Mouse (Mus musculus): Measurements from ENCODE around the gene N6amt1. TPM values are rescaled to one million over a fixed set of nuclear protein-coding genes. Genes with fewer than 3 reads are reported as not detected.

Gene N6amt1
- polyA plus RNA-seq (2014; fragmentation: Nextera tagmentation; extraction: Ambion mirVana), result 23.2 and 24.7 TPM in 2 replicates

- Histone ChIP-seq H3K4me1 (ENCODE audit: control insufficient read depth, insufficient read depth, low read length) (0 out of 2 replicates have a peak, but pooled peaks cover 4% of the 10 kb centered on the region), H3K36me3 (ENCODE audit: control insufficient read depth, insufficient read depth, low read length) (no peaks in the 10 kb centered on the region; the same call in 1 of the 2 replicates), H3K4me2 (peak within 1 kb of the TSS; percentile 60), H3K27me3 (ENCODE audit: control insufficient read depth, insufficient read depth, low read length) (no peaks in the 10 kb centered on the region), H3K27ac (ENCODE audit: low read depth, low read length) (peak within 1 kb of the TSS; percentile 97), H3K9ac (ENCODE audit: low read depth, low read length) (peak within 1 kb of the TSS; percentile 93), H3K4me3 (ENCODE audit: low read depth, low read length) (peak within 1 kb of the TSS; percentile 80), H3K9me3 (replicated peaks; ENCODE audit: control insufficient read depth, low read length) (no peaks in the 10 kb centered on the region)
- under 1% methylated on average over 48 of the region's 48 CpGs for WGBS (ENCODE audit: insufficient replicate concordance)
- ATAC-seq (replicated peaks; ENCODE audit: insufficient number of reproducible peaks, low FRiP score, low TSS enrichment), result peak; percentile 96
These were observed at the start of gene N6amt1 for GRCm38 (mm10) chr16:87354075-87354583. TSS of gene N6amt1 (plus strand) at chr16:87354185.

DNA sequence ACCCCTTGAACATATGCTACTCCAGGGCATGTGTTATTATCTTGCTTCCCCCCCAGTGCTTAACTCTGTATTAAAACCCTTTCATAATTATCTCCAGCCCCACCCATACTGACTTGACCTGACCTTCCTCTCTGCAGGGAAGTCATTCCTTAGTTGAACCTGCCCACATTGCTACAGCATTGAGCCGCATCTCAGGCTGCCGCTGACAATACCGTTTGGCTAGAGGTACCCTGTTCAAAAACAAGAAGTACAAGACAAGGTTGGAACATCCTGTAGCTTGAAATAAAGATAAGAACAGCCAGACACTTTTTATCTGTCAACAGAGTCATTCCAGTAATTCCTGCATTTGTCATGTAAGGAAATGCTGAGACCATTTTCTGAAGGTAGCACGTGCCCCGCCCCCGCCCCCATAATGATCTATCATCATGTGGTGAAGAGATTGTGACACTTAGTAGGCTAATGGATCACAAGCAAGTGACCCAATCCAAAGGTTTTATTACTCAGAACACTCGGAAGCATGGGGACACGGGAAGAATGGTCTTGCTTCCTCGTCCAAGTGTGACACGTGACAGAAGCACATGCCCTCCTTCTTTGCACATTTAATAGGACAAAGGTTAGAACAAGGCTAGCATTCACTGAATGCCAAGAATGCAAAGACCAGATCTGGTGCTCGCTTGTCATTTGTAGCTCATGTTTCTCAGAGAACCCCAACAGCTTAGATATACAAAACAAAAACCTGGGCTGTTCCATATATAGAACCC is 48.6 kb upstream of the N6amt1 start:
- 51% methylated on average over 11 of the region's 11 CpGs for WGBS (ENCODE audit: insufficient replicate concordance)
- no peak overlapping the region for H3K4me2 ChIP-seq

DNA sequence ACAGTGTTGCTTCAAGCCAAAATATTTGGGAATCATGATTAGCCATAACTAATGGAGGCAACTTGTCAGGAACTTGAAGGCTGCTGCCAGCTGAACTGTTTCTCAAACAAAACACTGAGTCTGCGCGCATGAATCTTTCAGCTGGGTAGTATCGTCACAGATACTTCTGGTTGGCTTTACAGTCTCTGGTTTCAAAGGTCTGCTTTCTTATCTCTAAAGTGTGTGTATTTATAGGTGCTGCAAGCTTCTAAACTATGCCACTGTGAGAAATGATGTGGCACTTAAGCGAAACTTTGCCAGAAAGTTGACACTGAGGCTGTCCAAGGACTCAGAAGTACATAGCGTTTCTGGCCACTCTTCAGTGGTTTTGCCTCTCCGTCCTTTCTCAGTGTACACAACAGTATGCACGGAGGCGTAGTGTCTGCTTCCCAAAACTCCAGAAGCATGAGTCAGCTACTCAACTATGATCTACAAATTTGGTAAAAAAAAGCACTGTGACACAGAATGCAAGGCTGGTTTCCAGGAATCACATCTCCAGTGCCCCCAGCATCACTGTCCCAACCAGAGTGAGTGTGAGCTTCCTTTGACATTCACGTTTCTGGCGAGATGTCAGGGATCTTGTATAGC is 46.8 kb upstream of the N6amt1 start:
- peak overlapping the region; percentile 86 for H3K27ac ChIP-seq (ENCODE audit: low read depth, low read length)
- 38% methylated on average over 10 of the region's 10 CpGs for WGBS (ENCODE audit: insufficient replicate concordance)
- H3K36me3 ChIP-seq (ENCODE audit: control insufficient read depth, insufficient read depth, low read length), result no peaks in the 10 kb centered on the region
- no peak overlapping the region for H3K4me3 ChIP-seq (ENCODE audit: low read depth, low read length)
- no peaks in the 10 kb centered on the region for H3K27me3 ChIP-seq (ENCODE audit: control insufficient read depth, insufficient read depth, low read length)
- no peaks in the 10 kb centered on the region; the same call in 1 of the 2 replicates for H3K4me1 ChIP-seq (ENCODE audit: control insufficient read depth, insufficient read depth, low read length)
- H3K9ac ChIP-seq (ENCODE audit: low read depth, low read length), result no peak overlapping the region
- H3K4me2 ChIP-seq, result peak overlapping the region; percentile 44
- peak; percentile 60 for ATAC-seq (replicated peaks; ENCODE audit: insufficient number of reproducible peaks, low FRiP score, low TSS enrichment)
- no peaks in the 10 kb centered on the region for H3K9me3 ChIP-seq (replicated peaks; ENCODE audit: control insufficient read depth, low read length)

More for the DNA sequence above, 48.6 kb upstream of the N6amt1 start:
- H3K4me3 ChIP-seq (ENCODE audit: low read depth, low read length), result no peak overlapping the region
- H3K4me1 ChIP-seq (ENCODE audit: control insufficient read depth, insufficient read depth, low read length), result no peaks in the 10 kb centered on the region; the same call in 1 of the 2 replicates
- H3K36me3 ChIP-seq (ENCODE audit: control insufficient read depth, insufficient read depth, low read length), result no peaks in the 10 kb centered on the region
- ATAC-seq (replicated peaks; ENCODE audit: insufficient number of reproducible peaks, low FRiP score, low TSS enrichment), result no peak
- peak overlapping the region; percentile 29; the same call in 1 of the 2 replicates for H3K27ac ChIP-seq (ENCODE audit: low read depth, low read length)
- no peaks in the 10 kb centered on the region for H3K27me3 ChIP-seq (ENCODE audit: control insufficient read depth, insufficient read depth, low read length)
- H3K9me3 ChIP-seq (replicated peaks; ENCODE audit: control insufficient read depth, low read length), result no peaks in the 10 kb centered on the region
- H3K9ac ChIP-seq (ENCODE audit: low read depth, low read length), result no peak overlapping the region

DNA sequence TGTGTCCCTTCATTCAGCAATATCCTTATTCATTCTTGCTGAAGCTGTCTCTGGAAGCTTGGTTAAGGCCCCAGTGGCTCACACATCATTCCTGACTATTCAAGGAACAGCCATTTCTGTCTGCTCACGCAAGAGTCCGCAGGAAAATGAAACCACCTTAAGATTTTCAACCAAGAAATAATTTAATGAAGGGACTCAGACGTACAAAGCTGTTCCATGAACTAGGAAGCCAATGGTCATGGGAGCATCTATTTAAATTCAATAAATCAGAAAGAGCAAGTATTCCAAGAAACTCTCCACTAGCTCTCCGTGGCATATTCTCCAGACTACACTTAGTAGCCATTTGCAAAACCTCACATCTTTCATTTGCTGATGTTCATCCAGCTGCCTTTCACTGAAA is 43.3 kb upstream of the N6amt1 start:
- no peaks in the 10 kb centered on the region for H3K27me3 ChIP-seq (ENCODE audit: control insufficient read depth, insufficient read depth, low read length)
- H3K4me2 ChIP-seq, result no peak overlapping the region
- no peak for ATAC-seq (replicated peaks; ENCODE audit: insufficient number of reproducible peaks, low FRiP score, low TSS enrichment)
- no peaks in the 10 kb centered on the region; the same call in 1 of the 2 replicates for H3K4me1 ChIP-seq (ENCODE audit: control insufficient read depth, insufficient read depth, low read length)
- 80% methylated on average over 4 of the region's 4 CpGs for WGBS (ENCODE audit: insufficient replicate concordance)
- H3K9me3 ChIP-seq (replicated peaks; ENCODE audit: control insufficient read depth, low read length), result no peaks in the 10 kb centered on the region
- no peak overlapping the region for H3K27ac ChIP-seq (ENCODE audit: low read depth, low read length)
- H3K36me3 ChIP-seq (ENCODE audit: control insufficient read depth, insufficient read depth, low read length), result no peaks in the 10 kb centered on the region
- no peak overlapping the region for H3K4me3 ChIP-seq (ENCODE audit: low read depth, low read length)
- no peak overlapping the region for H3K9ac ChIP-seq (ENCODE audit: low read depth, low read length)

- no peak for ATAC-seq (replicated peaks; ENCODE audit: insufficient number of reproducible peaks, low FRiP score, low TSS enrichment)
- H3K4me1 ChIP-seq (ENCODE audit: control insufficient read depth, insufficient read depth, low read length), result no peaks in the 10 kb centered on the region
- H3K27ac ChIP-seq (ENCODE audit: low read depth, low read length), result no peak overlapping the region
- 76% methylated on average over 5 of the region's 5 CpGs for WGBS (ENCODE audit: insufficient replicate concordance)
- H3K4me3 ChIP-seq (ENCODE audit: low read depth, low read length), result no peak overlapping the region
- H3K4me2 ChIP-seq, result no peak overlapping the region
- H3K36me3 ChIP-seq (ENCODE audit: control insufficient read depth, insufficient read depth, low read length), result no peaks in the 10 kb centered on the region
- H3K9me3 ChIP-seq (replicated peaks; ENCODE audit: control insufficient read depth, low read length), result no peaks in the 10 kb centered on the region
- no peak overlapping the region for H3K9ac ChIP-seq (ENCODE audit: low read depth, low read length)
- no peaks in the 10 kb centered on the region for H3K27me3 ChIP-seq (ENCODE audit: control insufficient read depth, insufficient read depth, low read length)
These were observed 35.7 kb upstream of the N6amt1 start for GRCm38 (mm10) chr16:87318200-87318811.

DNA sequence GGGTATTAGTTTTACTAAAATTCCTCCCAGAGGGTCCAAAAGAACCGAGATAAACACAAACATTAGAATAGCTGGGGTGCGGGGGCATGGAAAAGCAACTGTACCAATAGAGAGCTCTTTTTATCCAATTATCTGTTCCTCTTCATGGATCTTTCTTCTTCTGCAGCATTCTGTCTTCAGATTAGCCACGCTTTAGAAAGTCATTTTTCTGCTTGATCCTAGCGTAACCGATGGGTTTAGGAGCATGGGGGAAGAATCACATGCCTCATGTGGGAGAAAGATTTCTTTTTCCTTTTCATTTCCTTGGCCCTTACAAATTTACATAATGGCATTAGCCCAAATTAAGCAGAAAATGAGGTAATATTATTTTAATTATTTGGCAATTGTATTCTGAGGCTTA is 35.0 kb upstream of the N6amt1 start:
- no peak for ATAC-seq (replicated peaks; ENCODE audit: insufficient number of reproducible peaks, low FRiP score, low TSS enrichment)
- H3K9ac ChIP-seq (ENCODE audit: low read depth, low read length), result no peak overlapping the region
- H3K9me3 ChIP-seq (replicated peaks; ENCODE audit: control insufficient read depth, low read length), result no peaks in the 10 kb centered on the region
- WGBS (ENCODE audit: insufficient replicate concordance), result 88% methylated on average over 5 of the region's 5 CpGs
- no peaks in the 10 kb centered on the region for H3K27me3 ChIP-seq (ENCODE audit: control insufficient read depth, insufficient read depth, low read length)
- no peak overlapping the region for H3K27ac ChIP-seq (ENCODE audit: low read depth, low read length)
- no peaks in the 10 kb centered on the region for H3K4me1 ChIP-seq (ENCODE audit: control insufficient read depth, insufficient read depth, low read length)
- H3K4me2 ChIP-seq, result no peak overlapping the region
- no peaks in the 10 kb centered on the region for H3K36me3 ChIP-seq (ENCODE audit: control insufficient read depth, insufficient read depth, low read length)
- H3K4me3 ChIP-seq (ENCODE audit: low read depth, low read length), result no peak overlapping the region

DNA sequence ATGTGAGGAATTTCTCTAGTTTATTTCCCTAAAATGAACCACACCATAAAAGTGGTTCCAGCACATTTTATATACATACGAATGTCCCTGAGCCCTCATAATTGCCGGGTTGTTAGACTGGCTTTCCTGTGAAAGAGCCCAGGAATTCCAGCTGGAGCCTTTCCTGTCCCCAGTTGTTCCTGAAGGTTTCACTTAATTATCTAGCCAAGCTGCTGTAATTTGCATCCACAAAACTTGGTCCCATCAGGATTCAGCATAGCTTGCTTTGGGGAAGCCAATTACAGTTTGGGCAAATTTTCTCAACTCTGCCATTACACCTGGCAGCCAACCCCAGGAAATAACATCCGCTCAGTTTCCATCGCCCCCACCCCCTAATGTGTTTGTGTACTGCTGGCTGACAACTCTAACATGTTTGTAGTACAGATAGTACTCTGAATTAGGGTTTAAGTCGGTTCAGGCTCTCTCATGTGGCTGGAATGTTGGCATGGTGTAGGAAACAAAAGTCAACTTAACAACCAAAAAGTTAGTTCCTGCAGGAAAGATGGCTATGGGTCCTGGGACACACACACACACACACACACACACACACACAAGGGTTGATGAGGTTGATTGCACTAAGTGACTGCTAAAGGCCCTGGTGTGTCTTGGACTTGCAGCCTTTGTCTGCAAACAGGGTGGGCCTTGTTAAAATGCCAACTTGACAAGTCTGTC is 34.3 kb upstream of the N6amt1 start:
- no peak overlapping the region for H3K27ac ChIP-seq (ENCODE audit: low read depth, low read length)
- whole genome bisulfite sequencing (ENCODE audit: insufficient replicate concordance), result 55% methylated on average over 5 of the region's 5 CpGs
- no peaks in the 10 kb centered on the region for H3K36me3 ChIP-seq (ENCODE audit: control insufficient read depth, insufficient read depth, low read length)
- no peaks in the 10 kb centered on the region for H3K9me3 ChIP-seq (replicated peaks; ENCODE audit: control insufficient read depth, low read length)
- no peak for ATAC-seq (replicated peaks; ENCODE audit: insufficient number of reproducible peaks, low FRiP score, low TSS enrichment)
- no peak overlapping the region for H3K9ac ChIP-seq (ENCODE audit: low read depth, low read length)
- H3K4me1 ChIP-seq (ENCODE audit: control insufficient read depth, insufficient read depth, low read length), result 0 out of 2 replicates have a peak, but pooled peaks cover 3% of the 10 kb centered on the region
- H3K27me3 ChIP-seq (ENCODE audit: control insufficient read depth, insufficient read depth, low read length), result no peaks in the 10 kb centered on the region
- H3K4me3 ChIP-seq (ENCODE audit: low read depth, low read length), result no peak overlapping the region
- no peak overlapping the region for H3K4me2 ChIP-seq

GRCm38 (mm10) chr16:87320252-87320555 is 33.8 kb upstream of the N6amt1 start:
- H3K9ac ChIP-seq (ENCODE audit: low read depth, low read length), result no peak overlapping the region
- no peak for ATAC-seq (replicated peaks; ENCODE audit: insufficient number of reproducible peaks, low FRiP score, low TSS enrichment)
- H3K27me3 ChIP-seq (ENCODE audit: control insufficient read depth, insufficient read depth, low read length), result no peaks in the 10 kb centered on the region
- H3K4me2 ChIP-seq, result no peak overlapping the region
- H3K27ac ChIP-seq (ENCODE audit: low read depth, low read length), result no peak overlapping the region
- H3K4me3 ChIP-seq (ENCODE audit: low read depth, low read length), result no peak overlapping the region
- 58% methylated on average over 2 of the region's 2 CpGs for WGBS (ENCODE audit: insufficient replicate concordance)
- H3K36me3 ChIP-seq (ENCODE audit: control insufficient read depth, insufficient read depth, low read length), result no peaks in the 10 kb centered on the region
- H3K4me1 ChIP-seq (ENCODE audit: control insufficient read depth, insufficient read depth, low read length), result 0 out of 2 replicates have a peak, but pooled peaks cover 3% of the 10 kb centered on the region
- H3K9me3 ChIP-seq (replicated peaks; ENCODE audit: control insufficient read depth, low read length), result no peaks in the 10 kb centered on the region
